Mouse (Mus musculus): Measurements from ENCODE around the gene Adamts7. TPM values are rescaled to one million over a fixed set of nuclear protein-coding genes. Genes with fewer than 3 reads are reported as not detected.

The Adamts7 gene
- total and polyA plus RNA-seq, 3 experiments: 2.5 to 10.9 (median 6.1) TPM

DNA sequence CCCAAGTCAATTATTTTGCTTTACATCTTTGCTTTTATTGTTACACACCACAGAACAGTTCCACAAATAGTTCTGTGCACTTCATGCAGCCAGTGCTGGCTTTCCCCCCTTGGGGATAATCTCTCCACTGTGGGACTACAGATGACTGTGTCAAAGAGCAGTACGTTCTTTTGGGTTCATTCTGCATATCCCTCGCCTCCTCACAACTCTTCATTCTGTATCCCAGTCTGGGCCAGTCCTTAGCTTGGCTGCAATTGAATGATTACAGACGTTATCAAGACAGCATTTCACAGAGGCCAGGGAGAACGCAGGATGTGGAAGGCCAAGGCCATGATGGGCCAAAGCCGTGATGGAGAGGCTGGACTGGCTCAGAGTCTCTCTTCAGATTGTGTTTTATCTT is 16.0 kb upstream of the Adamts7 start:
- DNase-seq: peak; percentile 50

DNA sequence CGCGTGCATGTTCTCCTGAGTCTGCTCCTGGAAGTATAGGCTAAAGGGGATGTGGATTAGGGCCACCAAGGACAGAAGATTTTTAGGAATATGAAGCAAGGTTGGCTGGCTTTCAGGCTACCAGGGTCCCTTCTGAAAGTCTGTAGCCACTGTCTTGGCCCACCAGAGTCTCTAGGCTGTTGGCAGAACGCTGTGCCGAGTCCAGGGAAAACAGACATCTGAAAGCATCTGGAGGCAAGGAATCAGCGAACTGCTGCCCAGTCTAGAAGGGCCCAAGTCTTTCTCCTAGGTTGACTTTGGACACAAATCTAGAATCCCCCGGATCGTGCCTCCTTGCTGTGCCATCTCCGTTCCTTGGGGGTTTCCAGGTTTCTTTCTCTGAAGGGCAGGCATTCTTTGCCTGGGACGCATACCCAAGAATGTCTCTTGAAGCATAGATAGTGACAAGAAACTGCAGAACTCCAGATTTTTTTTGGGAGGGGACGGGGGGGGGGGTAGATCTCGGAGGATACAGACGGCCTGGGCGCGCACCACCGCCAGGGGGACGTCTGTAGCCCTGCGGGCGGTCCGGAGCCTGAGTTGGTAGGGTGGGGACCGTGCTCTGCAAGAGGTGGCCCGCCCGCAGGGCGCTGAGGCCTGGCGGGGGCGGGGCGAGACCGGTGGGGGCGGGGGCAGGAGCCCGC is 485 bp upstream of the Adamts7 start:
- DNase-seq: peak; percentile 82

DNA sequence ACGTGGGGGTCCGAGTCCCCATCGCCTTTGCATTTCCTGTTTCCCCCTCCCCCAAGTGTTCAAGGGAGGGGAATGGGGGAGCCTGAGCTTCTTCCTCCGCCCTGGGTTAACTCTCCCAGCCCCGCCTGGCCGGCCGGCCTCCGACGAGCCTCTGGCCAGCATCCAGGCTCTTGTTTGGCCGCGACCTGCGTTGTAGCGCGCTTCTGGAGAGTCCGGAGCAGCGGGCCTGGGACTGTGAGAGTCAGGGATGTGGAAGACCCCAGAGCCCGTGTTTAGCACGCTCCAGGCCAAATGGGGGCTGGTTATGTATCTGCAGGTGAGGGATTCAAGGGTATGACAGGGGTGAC is 853 bp downstream of the Adamts7 start:
- peak; percentile 73 for DNase-seq

DNA sequence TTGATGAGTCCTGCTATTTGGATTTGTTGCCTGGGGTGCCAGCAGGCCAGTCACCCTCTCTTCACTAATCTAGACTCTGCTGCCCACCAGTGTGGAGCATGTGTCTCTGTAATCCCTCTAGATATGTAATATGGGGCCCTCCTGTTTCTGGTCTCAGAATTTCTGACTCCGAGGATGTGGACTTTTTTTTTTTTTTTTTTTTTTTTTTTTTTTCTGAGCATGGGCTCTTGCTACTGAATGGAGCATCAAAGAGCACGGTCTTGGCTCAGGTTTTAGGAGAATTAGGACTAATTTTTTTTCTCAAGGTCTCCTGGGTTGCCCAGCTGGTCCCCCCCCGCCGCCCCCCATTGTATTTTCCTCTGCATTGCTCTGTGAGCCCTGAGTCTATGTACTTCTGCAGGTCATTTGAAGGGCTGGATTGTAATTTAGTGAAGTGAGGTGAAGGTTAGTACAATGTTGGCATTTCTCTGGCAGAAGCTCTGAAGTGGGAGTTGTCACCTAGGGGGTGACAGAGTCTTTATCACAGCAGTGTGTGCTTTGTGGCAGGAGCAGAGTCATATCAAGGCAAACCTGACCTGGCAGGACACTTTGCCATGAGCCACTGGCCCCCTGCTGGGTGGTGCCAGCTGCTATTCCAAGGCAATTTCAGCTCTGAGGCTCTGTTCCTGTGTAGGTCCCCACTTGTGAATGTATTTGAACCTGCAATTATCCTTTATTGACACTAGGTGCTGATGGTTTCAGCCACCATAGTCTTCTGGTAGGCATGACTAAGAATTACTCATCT is 2.0 kb downstream of the Adamts7 start:
- DNase-seq: no peak

DNA sequence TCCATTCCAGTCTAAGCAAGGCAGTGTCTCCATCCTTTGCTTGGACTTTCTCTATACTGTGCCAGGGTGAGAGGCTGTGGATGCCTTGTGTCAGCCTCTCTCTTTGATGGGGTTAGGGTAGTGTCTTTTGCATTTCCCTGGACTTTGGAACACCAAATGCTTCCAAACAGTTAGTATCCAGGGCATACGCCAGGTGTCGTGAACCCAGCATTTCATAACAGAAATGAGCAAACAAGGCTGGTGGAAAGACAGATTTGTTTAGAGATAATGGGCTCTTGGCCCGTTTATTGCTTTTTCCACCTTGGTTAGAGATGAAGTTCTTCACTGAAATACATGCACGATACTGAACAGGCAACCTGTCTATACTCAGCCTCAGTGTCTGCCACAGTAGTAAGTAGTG is 2.7 kb downstream of the Adamts7 start:
- DNase-seq: no peak

DNA sequence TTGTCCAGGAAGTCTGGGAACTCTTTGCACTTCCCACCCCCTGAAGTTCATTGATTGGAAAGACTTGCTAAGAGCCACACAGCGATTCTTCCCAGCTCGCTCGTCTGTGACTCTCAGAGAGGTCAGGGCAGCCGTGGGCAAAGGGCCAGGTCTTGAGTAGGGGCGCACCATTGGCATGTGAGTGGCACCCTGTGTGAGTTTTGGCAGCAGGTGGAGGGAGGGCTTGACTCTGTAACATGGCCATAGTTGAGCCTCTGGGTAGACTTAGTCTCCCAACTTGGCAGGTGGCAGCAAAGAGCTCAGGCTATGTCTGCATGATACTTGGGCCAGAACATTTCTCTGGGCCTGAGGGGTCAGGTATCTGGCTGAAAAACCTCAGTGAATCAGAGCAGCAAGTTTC is 3.7 kb downstream of the Adamts7 start:
- no peak for DNase-seq

DNA sequence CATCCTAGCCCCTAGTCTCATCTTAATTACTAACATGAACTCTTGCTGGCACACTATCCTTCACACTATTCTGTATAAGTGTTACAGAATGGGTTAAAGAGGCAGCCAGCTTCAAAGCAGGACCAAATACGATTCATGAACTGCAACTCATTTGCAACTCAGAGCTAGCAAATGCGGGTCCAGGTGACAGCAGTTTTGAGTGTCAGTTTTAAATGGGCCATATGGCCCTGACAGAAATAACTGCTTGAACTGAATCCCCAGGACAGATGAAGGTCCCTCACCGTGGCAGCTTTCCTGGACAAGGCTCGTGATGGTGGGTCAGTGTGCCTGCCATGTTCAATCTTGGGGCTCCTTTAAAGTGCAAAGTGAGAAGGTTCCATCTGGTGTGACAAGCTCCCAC is 7.1 kb downstream of the Adamts7 start:
- no peak for DNase-seq

DNA sequence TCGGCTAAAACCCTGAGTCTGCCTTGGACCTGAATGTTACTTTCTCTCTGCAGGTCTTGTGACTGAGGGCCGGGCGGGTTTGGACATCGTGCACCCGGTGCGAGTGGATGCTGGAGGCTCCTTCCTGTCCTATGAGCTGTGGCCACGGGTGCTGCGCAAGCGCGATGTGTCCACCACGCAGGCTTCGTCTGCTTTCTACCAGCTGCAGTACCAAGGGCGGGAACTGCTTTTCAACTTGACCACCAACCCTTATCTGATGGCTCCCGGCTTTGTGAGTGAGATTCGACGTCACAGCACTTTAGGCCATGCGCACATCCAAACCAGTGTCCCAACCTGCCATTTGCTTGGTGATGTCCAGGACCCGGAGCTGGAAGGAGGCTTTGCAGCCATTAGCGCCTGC is 8.6 kb downstream of the Adamts7 start:
- DNase-seq: no peak

DNA sequence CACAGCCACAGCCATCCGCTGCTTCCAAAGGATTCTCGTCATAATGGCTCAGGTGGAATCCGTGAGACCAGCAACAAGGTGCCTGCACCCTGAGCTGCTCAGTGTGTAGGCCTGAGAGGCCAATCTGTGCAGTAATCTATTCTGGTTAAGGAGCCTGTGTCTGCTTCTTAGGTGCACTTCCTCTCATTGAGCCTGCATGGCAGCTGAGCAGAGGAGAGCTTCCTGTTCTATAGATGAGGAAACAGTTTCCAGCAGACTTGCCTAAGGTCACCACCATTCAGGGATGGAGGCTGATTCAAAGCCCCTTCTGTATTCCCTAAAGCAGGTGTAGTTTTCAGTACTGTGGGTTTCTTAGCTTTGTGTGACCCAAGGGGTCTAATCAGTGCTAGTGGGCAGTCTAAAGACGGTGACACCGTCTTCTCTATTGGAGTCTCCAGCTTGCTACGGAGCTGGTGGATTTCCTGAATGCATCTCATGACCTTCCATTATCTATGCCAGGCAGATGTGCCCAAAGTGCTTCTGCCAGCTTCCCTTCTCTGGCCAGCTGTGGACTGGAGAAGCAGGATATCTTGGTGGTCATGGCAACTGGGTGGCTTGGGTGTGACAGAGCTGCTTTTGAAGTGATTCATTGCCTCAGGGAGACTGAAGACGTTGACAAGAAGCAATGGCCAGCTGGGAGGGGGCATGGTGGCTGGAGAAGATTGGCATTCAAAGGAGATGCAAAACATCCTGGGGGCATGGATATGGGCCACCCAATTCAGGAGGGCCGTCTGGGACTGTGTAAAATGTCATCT is 9.9 kb downstream of the Adamts7 start:
- no peak for DNase-seq

DNA sequence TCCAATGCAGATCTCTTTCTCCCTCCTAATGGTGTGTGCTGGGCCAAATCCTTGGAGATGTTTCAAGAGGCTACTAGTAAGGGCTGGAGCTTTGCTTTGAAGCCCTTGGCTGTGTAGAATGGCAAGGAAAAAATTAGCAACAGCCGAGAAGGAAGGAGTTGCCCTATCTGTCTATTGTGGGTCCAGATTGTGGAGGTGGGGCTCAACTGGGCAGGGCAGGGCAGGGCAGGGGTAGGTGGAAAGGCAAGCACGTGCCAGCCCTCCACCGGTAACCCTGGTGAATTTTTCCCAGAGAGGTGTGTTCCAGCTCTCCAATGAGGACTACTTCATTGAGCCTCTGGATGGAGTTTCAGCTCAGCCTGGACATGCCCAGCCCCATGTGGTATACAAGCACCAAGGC is 10.5 kb downstream of the Adamts7 start:
- DNase-seq: no peak

DNA sequence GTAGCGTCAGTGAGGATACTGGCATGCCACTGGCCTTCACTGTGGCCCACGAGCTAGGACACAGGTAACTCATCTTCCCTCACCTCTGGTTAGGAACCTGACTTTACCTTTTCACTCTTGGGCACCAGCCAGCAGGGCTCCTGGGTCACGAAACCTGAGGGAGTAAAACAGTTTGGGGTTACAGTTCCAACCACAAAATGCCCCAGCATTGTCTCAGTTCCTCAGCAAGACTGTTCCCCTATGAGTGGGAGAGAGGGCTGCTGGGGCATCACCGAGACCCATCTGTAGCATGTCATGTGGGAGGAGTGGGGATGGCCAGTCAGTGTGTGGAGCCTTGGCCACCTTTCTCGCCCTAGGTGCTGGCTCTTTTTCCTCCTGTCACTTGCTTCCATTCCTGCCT is 16.5 kb downstream of the Adamts7 start:
- no peak for DNase-seq

DNA sequence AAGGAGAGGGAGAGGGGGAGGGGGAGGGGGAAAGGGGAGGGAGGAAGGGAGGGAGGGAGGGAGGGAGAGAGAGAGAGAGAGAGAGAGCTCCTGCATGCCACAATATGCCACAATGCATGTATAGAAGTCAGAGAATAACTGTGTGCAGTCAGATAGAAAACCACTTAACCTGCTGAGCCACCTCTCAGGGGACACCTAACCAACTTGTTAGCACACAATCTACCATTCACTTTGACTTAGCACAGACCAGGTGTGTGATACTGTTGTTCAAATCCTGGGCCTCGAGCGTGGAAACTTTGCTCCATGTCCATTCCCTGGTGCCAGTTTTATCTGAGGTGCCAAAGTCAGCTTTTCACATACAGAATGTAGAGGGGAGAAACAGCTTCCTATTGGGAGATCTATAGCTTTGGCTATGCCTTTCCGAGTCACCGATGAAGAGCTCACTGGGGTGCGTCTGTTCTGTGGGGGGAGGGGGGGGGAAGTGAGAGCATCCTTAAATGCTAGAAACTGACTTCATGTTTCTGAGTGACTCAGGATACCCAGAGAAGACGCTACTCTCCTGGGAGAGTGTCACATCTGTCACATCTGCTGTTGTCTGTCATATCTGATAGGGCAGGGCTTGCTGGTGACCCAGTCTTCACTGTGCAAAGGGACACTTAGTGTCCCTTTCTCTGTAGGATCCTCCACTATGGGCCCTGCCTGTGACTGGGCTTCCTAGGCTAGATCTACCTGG is 19.0 kb downstream of the Adamts7 start:
- DNase-seq: no peak

DNA sequence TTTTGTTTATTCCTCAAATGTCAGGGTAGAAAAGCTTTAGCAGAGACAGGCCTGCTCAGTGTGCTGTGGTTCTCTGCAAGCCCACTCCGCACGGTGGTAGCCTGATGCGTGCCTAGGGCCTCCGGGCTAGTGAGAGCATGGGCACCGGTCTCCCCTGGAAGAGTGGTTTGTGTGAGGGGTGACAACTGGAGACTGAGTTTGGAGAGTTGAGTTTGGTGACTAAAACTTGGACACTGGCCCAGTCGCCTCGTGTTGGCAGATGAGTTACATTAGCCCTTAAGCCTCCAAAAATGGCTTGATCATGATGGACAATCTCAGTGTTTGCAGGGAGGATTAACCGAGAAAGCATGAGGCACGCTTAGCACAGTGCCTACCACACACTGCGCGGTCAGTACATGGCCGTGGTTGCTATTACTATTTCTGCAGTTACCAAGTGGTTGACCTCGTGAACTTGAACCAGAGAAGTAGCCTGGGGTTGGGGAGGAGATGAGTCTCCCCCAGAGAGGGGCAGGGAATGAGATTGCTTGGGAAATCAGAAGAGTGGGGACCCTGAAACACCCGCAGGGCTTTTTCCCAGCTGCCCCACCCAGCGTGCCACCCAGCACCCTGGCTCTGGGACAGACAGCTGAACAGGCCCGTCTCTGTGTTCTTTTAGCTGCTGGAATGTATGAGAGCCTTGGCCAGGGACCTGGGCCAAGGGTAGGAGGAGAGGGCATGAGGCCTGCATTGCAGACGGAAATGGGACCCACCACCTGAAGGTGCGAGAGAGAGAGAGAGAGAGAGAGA is 20.0 kb downstream of the Adamts7 start:
- DNase-seq: no peak

DNA sequence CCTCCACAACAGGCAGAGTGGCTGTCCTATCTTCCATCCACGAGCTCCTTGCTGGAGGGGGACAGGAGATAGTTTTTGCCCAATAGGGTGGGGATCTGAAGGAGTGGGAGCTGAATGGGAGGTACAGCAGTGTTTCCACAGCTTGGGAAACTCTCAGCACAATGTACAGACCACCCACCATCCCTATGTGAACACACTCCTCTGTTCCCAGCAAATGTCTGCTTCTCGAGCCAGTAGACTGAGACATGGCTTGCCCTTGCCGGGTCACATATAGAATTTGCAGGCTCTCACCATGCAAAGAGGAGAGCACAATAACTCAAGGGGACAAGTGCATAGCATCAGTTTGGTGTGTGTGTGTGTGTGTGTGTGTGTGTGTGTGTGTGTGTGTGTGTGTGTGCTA is 20.7 kb downstream of the Adamts7 start:
- no peak for DNase-seq

DNA sequence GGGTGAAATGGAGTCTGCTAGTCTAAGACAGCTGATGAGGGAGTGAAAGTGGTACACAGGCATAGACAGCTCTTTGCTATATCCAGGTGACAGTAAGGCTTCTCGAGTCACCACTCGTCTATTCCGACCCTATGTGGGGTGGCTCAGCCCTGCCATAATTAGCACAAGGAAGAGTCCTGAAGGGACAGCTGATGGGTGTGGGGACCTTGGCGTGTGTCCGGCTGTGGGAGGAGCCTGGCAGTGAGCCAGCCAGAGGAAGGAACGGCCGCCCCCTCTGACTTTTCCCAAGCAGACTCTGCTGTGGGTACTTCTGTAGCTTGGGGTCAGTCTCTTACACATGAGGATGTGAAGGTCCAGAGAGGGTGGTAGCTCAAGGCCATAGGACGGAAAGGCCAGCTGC is 21.2 kb downstream of the Adamts7 start:
- DNase-seq: peak; percentile 85

DNA sequence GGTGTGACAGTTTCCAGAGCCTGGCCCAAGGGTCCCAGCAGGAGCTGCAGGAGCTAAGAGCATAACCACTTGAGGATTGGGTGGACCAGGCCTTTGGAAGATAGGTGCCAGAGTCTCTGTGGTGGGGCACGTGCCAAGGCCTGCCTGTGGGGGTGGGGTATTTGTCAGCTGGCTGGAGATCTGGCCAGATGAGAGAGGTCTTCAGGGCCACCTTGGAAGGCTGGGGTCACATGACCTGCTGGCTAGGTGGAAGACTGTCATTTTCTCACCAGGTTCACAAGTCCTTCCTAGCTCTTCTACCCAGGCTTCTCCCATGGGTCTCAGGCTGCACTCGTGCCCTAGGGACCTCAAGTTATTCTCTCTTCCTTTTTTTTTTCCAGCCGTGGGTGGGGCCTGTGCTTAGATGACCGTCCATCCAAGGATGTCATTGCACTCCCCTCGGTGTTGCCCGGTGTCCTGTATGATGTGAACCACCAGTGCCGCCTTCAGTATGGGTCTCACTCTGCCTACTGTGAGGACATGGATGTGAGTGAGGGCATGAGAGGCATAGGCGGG is 22.6 kb downstream of the Adamts7 start:
- DNase-seq: no peak

DNA sequence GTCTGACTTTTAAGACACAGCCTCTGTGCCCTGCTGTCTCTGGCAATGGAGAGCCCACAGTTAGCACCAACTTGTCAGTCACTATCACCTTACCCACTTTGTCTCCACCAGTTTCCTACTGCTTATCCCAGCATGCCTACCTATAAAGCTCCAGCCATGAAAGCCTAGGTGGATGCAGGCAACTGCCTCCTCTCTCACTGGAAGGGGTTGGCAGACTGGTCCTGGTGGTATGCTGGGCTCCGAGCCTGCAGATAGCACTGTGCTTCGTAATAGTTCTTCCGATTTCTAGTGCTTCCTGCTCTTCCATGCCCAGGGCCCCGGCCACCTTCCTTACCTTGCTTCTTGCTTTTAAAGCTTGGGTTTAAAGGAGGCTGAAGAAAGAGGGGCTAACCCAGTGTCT is 26.0 kb downstream of the Adamts7 start:
- DNase-seq: no peak

DNA sequence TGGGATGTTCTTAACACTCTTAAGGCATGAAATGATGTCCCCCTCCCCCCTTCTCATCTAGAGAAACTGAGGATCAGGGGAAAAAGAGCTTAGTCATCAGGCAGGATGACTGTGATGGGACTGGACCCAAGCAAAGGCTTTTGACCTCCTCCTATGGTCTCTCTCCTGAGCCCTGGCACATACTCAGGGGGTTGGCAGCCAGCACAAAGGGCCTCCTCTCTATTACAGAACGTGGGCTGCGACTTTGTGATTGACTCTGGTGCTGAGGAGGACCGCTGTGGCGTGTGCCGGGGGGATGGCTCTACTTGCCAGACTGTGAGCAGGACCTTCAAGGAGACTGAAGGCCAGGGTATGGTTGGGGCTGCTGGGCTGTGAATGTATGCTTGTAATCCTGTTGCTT is 26.5 kb downstream of the Adamts7 start:
- no peak for DNase-seq

DNA sequence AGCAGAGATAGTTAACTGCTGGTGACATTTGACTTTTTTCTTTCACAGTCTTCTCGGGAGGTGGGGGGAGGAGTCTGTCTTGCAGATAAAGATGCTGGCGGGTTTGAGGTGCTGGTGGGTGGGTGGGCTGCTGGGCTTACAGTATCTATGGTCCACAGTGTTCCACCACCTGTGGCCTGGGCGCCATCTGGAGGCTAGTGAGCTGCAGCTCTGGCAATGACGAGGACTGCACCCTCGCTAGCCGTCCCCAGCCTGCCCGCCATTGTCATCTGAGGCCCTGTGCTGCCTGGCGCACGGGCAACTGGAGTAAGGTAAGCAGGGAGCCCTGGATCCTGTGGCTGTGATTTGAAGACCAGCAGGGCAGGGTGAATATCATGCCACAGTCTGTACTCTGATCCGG is 32.1 kb downstream of the Adamts7 start:
- no peak for DNase-seq

DNA sequence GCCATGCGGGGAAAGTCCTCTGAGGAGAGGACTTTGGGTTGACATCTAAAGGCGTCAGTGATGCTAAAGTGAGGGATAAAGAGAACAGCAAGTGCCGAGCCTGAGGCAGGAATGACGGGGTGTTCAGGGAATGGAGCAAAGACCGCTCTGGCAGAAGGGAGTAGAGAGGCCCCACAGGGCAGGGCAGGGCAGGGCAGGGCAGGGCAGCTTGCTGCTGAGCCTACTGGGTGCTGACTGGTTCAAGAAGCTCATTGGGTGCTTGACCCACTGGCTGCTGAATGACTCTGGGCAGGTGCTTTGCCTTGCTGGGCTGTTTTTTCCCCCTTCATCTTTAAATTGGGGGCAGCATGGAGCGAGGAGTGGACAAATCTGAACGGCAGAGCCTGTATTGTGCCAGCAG is 33.4 kb downstream of the Adamts7 start:
- no peak for DNase-seq

DNA sequence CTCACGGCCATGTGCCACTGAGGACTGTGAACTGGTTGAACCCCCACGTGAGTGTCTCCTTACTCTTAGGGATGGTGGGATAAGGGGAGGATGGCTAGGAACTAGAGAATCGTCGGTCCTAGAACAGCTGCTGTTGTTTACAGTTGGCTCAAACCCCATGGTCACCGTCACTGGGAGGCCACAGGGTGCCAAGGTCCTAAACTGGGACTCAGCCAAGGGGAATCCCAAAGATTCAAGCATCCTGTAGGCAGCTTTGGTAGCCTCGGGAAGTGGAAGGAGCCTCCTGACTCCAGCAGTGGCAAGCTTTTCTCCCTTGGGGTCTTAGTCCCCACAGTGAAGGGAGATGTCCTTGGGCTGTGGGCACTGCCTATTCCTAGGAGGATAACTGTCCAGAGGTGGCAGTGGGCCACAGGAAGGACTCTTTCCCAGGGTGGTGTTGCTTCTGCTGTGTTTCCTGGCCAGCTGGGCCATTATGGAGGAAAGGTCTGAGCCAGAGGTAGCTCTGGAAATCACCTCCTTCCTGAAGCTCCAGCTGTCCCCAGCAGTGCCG is 34.3 kb downstream of the Adamts7 start:
- peak; percentile 72 for DNase-seq
